Mouse (Mus musculus) heart, postnatal 36 days (tissue): ENCODE data around the gene Zfpm1. TPM values are rescaled to one million over a fixed set of nuclear protein-coding genes. Genes with fewer than 3 reads are reported as not detected.

Source experiments
- DNase-seq, 2 experiments: peaks; one replicate each; pipeline ENCODE4 v3.0.0; 2021 to 2022
- intact Hi-C: fragments of 180-260 bp; cut with DNase I; formaldehyde crosslinking; loops from one replicate; pipeline ENCODE4 v1.15.1; 2025
- total RNA-seq, 2 experiments: library from RNA; stranded (reverse); gene quantifications; 2 replicates each; pipeline ENCODE4 v1.2.3; 2021

Gene Zfpm1
- total RNA-seq, 2 experiments from 2014 or later: 23.1 to 30.0 TPM

- DNase-seq: peak; percentile 45 to 53
- intact Hi-C loops: loop anchor here (2.0 kb wide), 1 partner anchor 26 kb away; no protein-coding TSS in a partner anchor
Observed at GRCm38 (mm10) chr8:122342806-122343209, 60.9 kb downstream of the Zfpm1 start.

GRCm38 (mm10) chr8:122343341-122343740, 61.4 kb downstream of the Zfpm1 start:
- intact Hi-C loops: loop anchor here (2.0 kb wide), 1 partner anchor 25 kb away; no protein-coding TSS in a partner anchor
- DNase-seq: no peak

- peak; percentile 49 for DNase-seq
- intact Hi-C loops: loop anchor here (2.0 kb wide), 1 partner anchor 25 kb away; no protein-coding TSS in a partner anchor
Observed at GRCm38 (mm10) chr8:122343758-122344157, 61.8 kb downstream of the Zfpm1 start.

- DNase-seq: no peak
- intact Hi-C loops: no loop called here
Observed at GRCm38 (mm10) chr8:122344219-122344618, 62.3 kb downstream of the Zfpm1 start.

GRCm38 (mm10) chr8:122345181-122346095, 63.5 kb downstream of the Zfpm1 start:
- intact Hi-C loops: no loop called here
- DNase-seq: no peak

- DNase-seq: peak in 1 of 2 experiments; percentile 56
- intact Hi-C loops: no loop called here
Observed at GRCm38 (mm10) chr8:122347811-122348552, 66.0 kb downstream of the Zfpm1 start.

GRCm38 (mm10) chr8:122349357-122350297, 67.7 kb downstream of the Zfpm1 start:
- intact Hi-C loops: no loop called here
- DNase-seq: no peak

- intact Hi-C loops: no loop called here
- DNase-seq: no peak
Observed at GRCm38 (mm10) chr8:122350309-122351089, 68.6 kb downstream of the Zfpm1 start.

- no peak for DNase-seq
- intact Hi-C loops: no loop called here
Observed at GRCm38 (mm10) chr8:122354157-122354556, 72.2 kb downstream of the Zfpm1 start.

GRCm38 (mm10) chr8:122355642-122356606, 74.0 kb downstream of the Zfpm1 start:
- intact Hi-C loops: no loop called here

GRCm38 (mm10) chr8:122357202-122357601, 75.3 kb downstream of the Zfpm1 start:
- no peak for DNase-seq
- intact Hi-C loops: no loop called here

More at GRCm38 (mm10) chr8:122355642-122356606, 74.0 kb downstream of the Zfpm1 start:
- no peak for DNase-seq

GRCm38 (mm10) chr8:122357641-122358040, 75.7 kb downstream of the Zfpm1 start:
- intact Hi-C loops: no loop called here
- no peak for DNase-seq

GRCm38 (mm10) chr8:122359111-122359775, 77.3 kb downstream of the Zfpm1 start:
- no peak for DNase-seq
- intact Hi-C loops: no loop called here

GRCm38 (mm10) chr8:122360696-122361416, 78.9 kb downstream of the Zfpm1 start, which contains the start of gene Trhr2:
Gene Trhr2 (minus strand): TSS chr8:122360746.
- intact Hi-C loops: no loop called here
- no peak for DNase-seq

- intact Hi-C loops: no loop called here
- no peak for DNase-seq
Observed at GRCm38 (mm10) chr8:122362271-122362670, 80.3 kb downstream of the Zfpm1 start.

- intact Hi-C loops: no loop called here
- no peak for DNase-seq
Observed at GRCm38 (mm10) chr8:122362967-122363366, 81.0 kb downstream of the Zfpm1 start.

- intact Hi-C loops: loop anchor here (2.0 kb wide), 1 partner anchor 26 kb away; no protein-coding TSS in a partner anchor
- DNase-seq: no peak
Observed at GRCm38 (mm10) chr8:122368494-122368893, 86.6 kb downstream of the Zfpm1 start.
